Mouse (Mus musculus) heart, postnatal 0 days (tissue): ENCODE data around the gene B3galt1.

Source experiments
- CTCF ChIP-seq: IDR thresholded peaks from 2 replicates; pipeline ENCODE4 v1.5.1; 2016; ENCODE audit warnings: antibody characterized with exemption, control low read depth, low read depth
- EP300 ChIP-seq: IDR thresholded peaks from 2 replicates; pipeline ENCODE4 v1.6.1; 2016; ENCODE audit warnings: antibody characterized with exemption, low read depth

- no peak for TF ChIP-seq CTCF
- no peak for TF ChIP-seq EP300
Observed at GRCm38 (mm10) chr2:67881713-67882281, 316.1 kb downstream of the B3galt1 start.
